Mouse (Mus musculus): Measurements from ENCODE around the gene Slamf6.

Slamf6 gene

DNA sequence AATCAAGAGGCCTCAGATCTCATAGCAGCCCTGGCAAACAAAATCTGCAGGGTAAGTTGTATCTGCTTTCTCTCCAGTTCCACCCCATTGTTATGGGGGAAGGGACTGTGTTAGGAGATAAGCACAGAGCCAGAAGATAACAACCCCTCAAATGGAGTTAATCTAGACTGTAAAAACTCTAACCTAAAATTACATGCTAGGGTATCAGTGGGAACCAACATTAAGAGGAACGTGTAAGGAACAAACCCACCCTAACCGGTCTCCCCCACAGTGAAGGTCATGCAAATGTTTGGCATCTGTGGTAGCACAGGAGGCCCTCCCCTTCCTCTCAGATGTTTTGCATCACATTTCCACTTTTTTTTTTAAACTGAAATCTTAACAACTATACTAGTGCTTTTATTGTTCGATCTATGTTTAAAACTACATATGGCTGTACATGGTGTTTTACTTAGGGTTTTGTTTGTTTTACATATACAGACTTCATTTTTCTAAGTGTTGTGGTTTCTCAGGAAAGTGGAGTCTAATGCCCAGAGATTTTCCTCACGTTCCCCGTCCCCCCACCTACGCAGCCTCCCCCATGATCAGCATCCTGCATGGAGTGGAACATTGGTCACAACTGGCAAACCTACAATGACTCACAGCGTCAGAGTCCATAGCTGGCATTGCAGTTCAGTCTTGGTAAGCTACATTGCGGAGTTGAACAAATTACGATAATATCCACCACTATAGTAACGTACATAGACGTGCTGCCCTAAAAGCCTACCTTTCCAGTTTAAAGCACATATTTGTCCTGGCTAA lies 77.8 kb downstream of the Slamf6 start:
- no peak for DNase-seq (ENCODE audit: low spot score in 2 of 2)

GRCm38 (mm10) chr1:171996701-171997100 lies 79.4 kb downstream of the Slamf6 start:
- no peak for DNase-seq (ENCODE audit: low spot score in 2 of 2)

GRCm38 (mm10) chr1:171998820-171999597 lies 81.7 kb downstream of the Slamf6 start:
- DNase-seq (ENCODE audit: low spot score in 2 of 2) = no peak

GRCm38 (mm10) chr1:172000641-172001040 lies 83.3 kb downstream of the Slamf6 start:
- peak; percentile 78 to 90 for DNase-seq (ENCODE audit: low spot score in 2 of 2)

GRCm38 (mm10) chr1:172001665-172002064 lies 84.3 kb downstream of the Slamf6 start:
- DNase-seq (ENCODE audit: low spot score in 2 of 2) = no peak

All from spleen, postnatal 4 days (tissue).